Mouse (Mus musculus) spleen, adult 2 months (tissue): ENCODE measurements around the gene Actrt3. TPM values are rescaled to one million over a fixed set of nuclear protein-coding genes. Genes with fewer than 3 reads are reported as not detected.

Experiments used
- DNase-seq, 2 experiments: peaks; one replicate each; pipeline versions ENCODE4 v3.0.0 to v3.0.0-alpha.2; 2012 to 2021; ENCODE audit warnings: low spot score in 2 of 2, low read depth in 1 of 2
- H3K27ac ChIP-seq: fragments of 200-500 bp; 2 replicates; pipeline ENCODE4 v1.5.1; 2012; ENCODE audit warnings: low read length, inconsistent platforms; ENCODE audit not compliant: insufficient read depth
- H3K27me3 ChIP-seq: fragments of 200-500 bp; 2 replicates; pipeline ENCODE4 v1.6.1; 2012; ENCODE audit warnings: mild to moderate bottlenecking, moderate library complexity, low read length, inconsistent platforms; ENCODE audit not compliant: control insufficient read depth, insufficient read depth
- H3K36me3 ChIP-seq: fragments of 200-500 bp; 2 replicates; pipeline ENCODE4 v1.6.1; 2012; ENCODE audit warnings: mild to moderate bottlenecking, low read length, inconsistent platforms; ENCODE audit not compliant: control insufficient read depth, insufficient read depth
- H3K4me1 ChIP-seq: fragments of 200-500 bp; 2 replicates; pipeline ENCODE4 v1.6.1; 2011; ENCODE audit warnings: inconsistent platforms; ENCODE audit not compliant: control insufficient read depth, insufficient read depth, insufficient read length
- H3K4me3 ChIP-seq: fragments of 200-500 bp; 2 replicates; pipeline ENCODE4 v1.5.1; 2011; ENCODE audit warnings: mild to moderate bottlenecking, inconsistent platforms; ENCODE audit not compliant: insufficient read depth, insufficient read length; ENCODE audit errors: extremely low read depth
- CTCF ChIP-seq: fragments of 200-500 bp; IDR thresholded peaks from 2 replicates; pipeline ENCODE4 v1.5.1; 2011; ENCODE audit warnings: mild to moderate bottlenecking, inconsistent platforms; ENCODE audit not compliant: insufficient read depth, insufficient read length, insufficient replicate concordance; ENCODE audit errors: extremely low read depth
- POLR2A ChIP-seq: fragments of 200-500 bp; IDR thresholded peaks from 2 replicates; pipeline ENCODE4 v1.6.1; 2011; ENCODE audit warnings: low read depth, low read length, inconsistent platforms
- WGBS: fragments of 180-500 bp; shearing (Covaris S2); methylation state at CpG from one replicate; pipeline ENCODE4 v1.1.7; 2018; 5-methylcytosine and 5-hydroxymethylcytosine counted together
- polyA plus RNA-seq: library from polyadenylated mRNA; depleted of rRNA; stranded (reverse); fragments of >200 nt; gene quantifications from 2 replicates; pipeline ENCODE4 v1.2.3, GENCODE M21; 2012; rRNA removed

Gene Actrt3
- polyA plus RNA-seq, 1 experiment: not detected

DNA sequence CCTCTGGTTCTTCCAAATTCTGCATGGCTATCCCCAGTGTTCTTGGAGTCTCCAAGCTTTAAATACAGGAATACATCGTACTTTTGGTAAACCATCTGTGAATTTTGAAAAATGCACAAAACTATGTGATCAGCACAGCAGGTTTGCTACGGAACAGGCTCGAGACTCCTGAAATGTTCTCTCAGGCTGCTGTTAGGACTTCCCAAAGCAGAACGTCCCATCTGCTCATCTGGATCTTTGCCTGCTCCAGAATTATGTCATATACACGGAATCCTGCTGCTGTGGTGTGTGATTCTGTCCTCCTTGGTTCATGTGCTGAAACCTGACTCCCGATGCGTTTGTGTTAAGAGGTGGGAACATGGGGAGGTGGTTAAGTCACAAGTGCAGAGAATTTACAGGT, 50.8 kb downstream of the Actrt3 start:
- no peaks in the 10 kb centered on the region for H3K27me3 ChIP-seq
- no peak for DNase-seq
- H3K4me1 ChIP-seq: no peaks in the 10 kb centered on the region
- H3K27ac ChIP-seq: no peak overlapping the region
- no peaks in the 10 kb centered on the region for H3K36me3 ChIP-seq
- 91% methylated on average over 7 of the region's 7 CpGs for WGBS
- H3K4me3 ChIP-seq: no peak overlapping the region
- TF ChIP-seq CTCF: no peak

DNA sequence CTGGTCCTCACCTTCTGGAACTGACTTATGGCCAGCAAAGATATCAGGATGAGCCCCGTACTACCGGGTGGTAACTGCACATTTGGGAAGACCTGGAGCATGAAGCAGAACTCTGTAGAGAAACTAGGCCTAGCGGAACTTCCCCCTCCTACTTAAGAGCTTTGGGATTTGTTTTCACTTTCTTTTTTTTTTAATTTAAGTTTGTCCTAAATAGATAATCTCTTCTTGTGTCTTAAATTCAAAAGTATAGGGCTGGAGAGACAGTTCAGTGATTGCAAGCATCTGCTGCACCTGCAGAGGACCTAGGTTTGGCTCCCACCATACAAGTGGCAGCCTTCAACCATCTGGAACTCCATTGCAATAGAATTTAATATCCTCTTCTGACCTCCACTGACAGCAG, 51.8 kb downstream of the Actrt3 start, which contains the start of gene Mecom:
TSS of gene Mecom (minus strand) at position 101 of the 400 bp plus-strand sequence.
- no peaks in the 10 kb centered on the region for H3K4me1 ChIP-seq
- no peak within 1 kb of the TSS for H3K27ac ChIP-seq
- no peak within 1 kb of the TSS for H3K4me3 ChIP-seq
- WGBS: 86% methylated on average over 3 of the region's 3 CpGs
- no peaks in the 10 kb centered on the region for H3K36me3 ChIP-seq
- TF ChIP-seq POLR2A (no peak), CTCF (no peak)
- no peaks in the 10 kb centered on the region for H3K27me3 ChIP-seq
- no peak for DNase-seq

Other genes with a start within 250 kb of the Actrt3 start
- gene Mecom, start 51.9 kb downstream of the Actrt3 start, polyA plus RNA-seq: 0.47 and 0.65 TPM in 2 replicates
- 4.7 and 9.8 TPM in 2 replicates for gene Mynn, start 2.1 kb upstream of the Actrt3 start, polyA plus RNA-seq
- not detected in 2 replicates for gene Lrriq4, start 44.6 kb upstream of the Actrt3 start, polyA plus RNA-seq
- 0.04 TPM in 1 of 2 replicates, not detected in the other for gene Lrrc34, start 47.9 kb upstream of the Actrt3 start, polyA plus RNA-seq
- gene Lrrc31, start 99.9 kb upstream of the Actrt3 start, polyA plus RNA-seq: not detected in 2 replicates
- 0.02 TPM in 1 of 2 replicates, not detected in the other for gene Samd7, start 146.4 kb upstream of the Actrt3 start, polyA plus RNA-seq
- 5.0 and 6.1 TPM in 2 replicates for gene Sec62, start 192.9 kb upstream of the Actrt3 start, polyA plus RNA-seq